Mouse (Mus musculus) E14TG2a.4 (cell line): Measurements from ENCODE around the gene Terb2.

ENCODE experiments used
- H3K27me3 ChIP-seq: 2 replicates; pipeline ENCODE4 v1.6.1; 2014; ENCODE audit warnings: low read length, control low read depth; ENCODE audit not compliant: insufficient read depth
- H3K36me3 ChIP-seq: 2 replicates; pipeline ENCODE4 v1.6.1; 2014; ENCODE audit warnings: low read length, control low read depth; ENCODE audit not compliant: insufficient read depth
- H3K4me1 ChIP-seq: replicated peaks from 2 replicates; pipeline ENCODE4 v1.6.1; 2014; ENCODE audit warnings: low read depth, low read length, control low read depth
- H3K4me3 ChIP-seq: replicated peaks from 2 replicates; pipeline ENCODE4 v1.5.1; 2014; ENCODE audit warnings: mild to moderate bottlenecking, low read length
- H3K9me3 ChIP-seq: 2 replicates; pipeline ENCODE4 v1.6.1; 2014; ENCODE audit warnings: low read length, control low read depth
- CTCF ChIP-seq: conservative IDR thresholded peaks from 2 replicates; pipeline ENCODE4 v1.5.1; 2014; ENCODE audit warnings: low read length
- NANOG ChIP-seq: IDR thresholded peaks from 2 replicates; pipeline ENCODE4 v1.6.1; 2014; ENCODE audit warnings: borderline replicate concordance, low read length, mixed read lengths
- POU5F1 ChIP-seq: IDR thresholded peaks from 2 replicates; pipeline ENCODE4 v1.6.1; 2014; ENCODE audit warnings: low read length, borderline replicate concordance

Gene Terb2

GRCm38 (mm10) chr2:122218234-122218633, 32.2 kb downstream of the Terb2 start:
- no peaks in the 10 kb centered on the region; the same call in 1 of the 2 replicates for H3K9me3 ChIP-seq
- no peak for TF ChIP-seq CTCF
- no peak for TF ChIP-seq POU5F1
- TF ChIP-seq NANOG: no peak
- H3K4me1 ChIP-seq: no peaks in the 10 kb centered on the region; the same call in 1 of the 2 replicates
- H3K36me3 ChIP-seq: no peaks in the 10 kb centered on the region
- H3K27me3 ChIP-seq: no peaks in the 10 kb centered on the region
- no peak overlapping the region for H3K4me3 ChIP-seq

GRCm38 (mm10) chr2:122221378-122221777, 35.3 kb downstream of the Terb2 start:
- H3K4me3 ChIP-seq: no peak overlapping the region

GRCm38 (mm10) chr2:122221798-122222197, 35.7 kb downstream of the Terb2 start:
- Histone ChIP-seq H3K4me1 (no peaks in the 10 kb centered on the region; the same call in 1 of the 2 replicates), H3K36me3 (no peaks in the 10 kb centered on the region), H3K4me3 (no peak overlapping the region), H3K27me3 (no peaks in the 10 kb centered on the region), H3K9me3 (no peaks in the 10 kb centered on the region)
- no peak for TF ChIP-seq CTCF
- TF ChIP-seq NANOG: no peak
- TF ChIP-seq POU5F1: no peak

More at GRCm38 (mm10) chr2:122221378-122221777, 35.3 kb downstream of the Terb2 start:
- no peaks in the 10 kb centered on the region for H3K36me3 ChIP-seq
- no peaks in the 10 kb centered on the region for H3K27me3 ChIP-seq
- H3K9me3 ChIP-seq: no peaks in the 10 kb centered on the region; the same call in 1 of the 2 replicates
- TF ChIP-seq NANOG (no peak), CTCF (no peak), POU5F1 (no peak)
- H3K4me1 ChIP-seq: no peaks in the 10 kb centered on the region; the same call in 1 of the 2 replicates

- Histone ChIP-seq H3K9me3 (no peaks in the 10 kb centered on the region), H3K4me1 (no peaks in the 10 kb centered on the region; the same call in 1 of the 2 replicates), H3K27me3 (no peaks in the 10 kb centered on the region), H3K36me3 (no peaks in the 10 kb centered on the region), H3K4me3 (no peak overlapping the region)
- TF ChIP-seq NANOG (no peak), POU5F1 (no peak), CTCF (no peak)
Observed at GRCm38 (mm10) chr2:122222272-122222671, 36.2 kb downstream of the Terb2 start.

GRCm38 (mm10) chr2:122223654-122224053, 37.6 kb downstream of the Terb2 start:
- Histone ChIP-seq H3K36me3 (no peaks in the 10 kb centered on the region), H3K27me3 (no peaks in the 10 kb centered on the region), H3K4me1 (no peaks in the 10 kb centered on the region; the same call in 1 of the 2 replicates), H3K4me3 (no peak overlapping the region), H3K9me3 (no peaks in the 10 kb centered on the region)
- TF ChIP-seq NANOG (no peak), POU5F1 (no peak), CTCF (no peak)

- no peaks in the 10 kb centered on the region for H3K9me3 ChIP-seq
- no peak overlapping the region for H3K4me3 ChIP-seq
- peaks cover 18% of the 10 kb centered on the region for H3K27me3 ChIP-seq
- H3K36me3 ChIP-seq: no peaks in the 10 kb centered on the region
- peaks cover 38% of the 10 kb centered on the region for H3K4me1 ChIP-seq
- TF ChIP-seq NANOG (no peak), POU5F1 (no peak), CTCF (no peak)
Observed at GRCm38 (mm10) chr2:122230395-122230794, 44.3 kb downstream of the Terb2 start.

GRCm38 (mm10) chr2:122231616-122232015, 45.5 kb downstream of the Terb2 start:
- Histone ChIP-seq H3K9me3 (no peaks in the 10 kb centered on the region), H3K36me3 (no peaks in the 10 kb centered on the region), H3K4me1 (peaks cover 40% of the 10 kb centered on the region), H3K4me3 (no peak overlapping the region), H3K27me3 (peaks cover 26% of the 10 kb centered on the region)
- TF ChIP-seq NANOG (no peak), CTCF (no peak), POU5F1 (no peak)

GRCm38 (mm10) chr2:122233341-122233740, 47.3 kb downstream of the Terb2 start:
- no peak overlapping the region for H3K4me3 ChIP-seq
- no peaks in the 10 kb centered on the region for H3K36me3 ChIP-seq
- H3K27me3 ChIP-seq: peaks cover 26% of the 10 kb centered on the region
- TF ChIP-seq NANOG (no peak), CTCF (no peak), POU5F1 (no peak)
- H3K9me3 ChIP-seq: no peaks in the 10 kb centered on the region
- peaks cover 40% of the 10 kb centered on the region for H3K4me1 ChIP-seq

GRCm38 (mm10) chr2:122233759-122234557, 47.9 kb downstream of the Terb2 start:
- TF ChIP-seq POU5F1 (no peak), NANOG (no peak), CTCF (no peak)
- Histone ChIP-seq H3K4me1 (peaks cover 40% of the 10 kb centered on the region), H3K36me3 (no peaks in the 10 kb centered on the region), H3K4me3 (peak overlapping the region; percentile 81), H3K9me3 (no peaks in the 10 kb centered on the region), H3K27me3 (peaks cover 26% of the 10 kb centered on the region)
